Mouse (Mus musculus): ENCODE data around the gene Mdm4.

DNA sequence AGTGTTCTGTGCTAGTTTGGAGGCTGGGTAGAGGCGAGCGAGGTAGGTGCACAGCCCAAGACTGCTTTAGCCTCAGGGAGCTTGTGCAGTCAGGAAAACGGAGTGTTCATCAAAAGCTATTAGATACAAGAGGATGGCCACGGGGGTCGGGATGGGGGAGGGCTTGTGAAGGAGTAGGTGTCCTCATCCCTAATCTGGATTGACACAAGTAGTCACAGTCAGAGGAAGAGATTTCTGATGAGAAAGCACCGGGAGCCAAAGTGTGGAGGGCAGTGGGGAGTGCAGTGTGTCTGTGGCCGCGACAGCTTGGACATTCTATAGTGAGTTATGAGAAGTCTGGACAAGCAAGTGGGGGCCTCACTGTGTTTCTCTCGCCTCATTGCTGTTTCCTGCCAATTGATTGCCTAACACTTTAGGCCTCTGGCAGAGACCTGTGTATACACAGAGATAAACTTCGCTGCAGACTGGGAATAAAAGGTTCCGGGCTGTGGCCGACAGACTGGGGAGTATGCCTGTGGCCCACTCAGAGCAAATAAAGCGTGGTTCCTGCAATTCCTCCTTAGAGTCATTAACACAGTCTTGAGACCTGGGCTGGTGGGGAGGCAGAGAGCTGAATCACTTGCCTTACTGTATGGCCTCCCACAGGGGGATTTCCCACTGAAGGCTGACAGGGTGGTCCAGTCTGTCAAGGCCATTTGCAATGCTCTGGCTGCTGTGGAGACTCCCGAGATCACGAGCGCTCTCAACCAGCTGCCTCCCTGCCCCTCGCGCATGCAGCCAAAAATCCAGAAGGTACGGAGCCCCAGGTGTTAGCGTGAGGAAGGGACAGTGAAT lies 46.5 kb upstream of the Mdm4 start:
- no peak for TF ChIP-seq CTCF (IDR thresholded peaks at IDR 0.05; ENCODE audit: borderline replicate concordance, insufficient read depth, low read length)
- TF ChIP-seq POLR2A (IDR thresholded peaks at IDR 0.05; ENCODE audit: low read depth, low read length): no peak

All from embryonic fibroblast, embryonic 13.5 days (primary cell).